Mouse (Mus musculus) gastrocnemius, postnatal 25 days (tissue): ENCODE data around the gene Gatb. TPM values are rescaled to one million over a fixed set of nuclear protein-coding genes. Genes with fewer than 3 reads are reported as not detected.

ENCODE experiments used
- total RNA-seq, 2 experiments: library from RNA; stranded (reverse); gene quantifications; 1 replicate in 1 of 2; 2 replicates in 1 of 2; pipeline ENCODE4 v1.2.3; 2021

Gatb gene
- total RNA-seq, 2 experiments from 2014 or later, result 13.7 to 16.8 TPM

Other genes starting within 250 kb of the Gatb start
- 10 to 100 TPM; 55.2 to 56.6 TPM for gene Fam160a1, start 243.2 kb downstream of the Gatb start, total RNA-seq